Mouse (Mus musculus): ENCODE measurements around the gene Myo15b.

Gene Myo15b

GRCm38 (mm10) chr11:115876438-115876837, 18.2 kb downstream of the Myo15b start:
- no peak for DNase-seq

- no peak for DNase-seq
Measured at GRCm38 (mm10) chr11:115877174-115877755, 19.1 kb downstream of the Myo15b start.

DNA sequence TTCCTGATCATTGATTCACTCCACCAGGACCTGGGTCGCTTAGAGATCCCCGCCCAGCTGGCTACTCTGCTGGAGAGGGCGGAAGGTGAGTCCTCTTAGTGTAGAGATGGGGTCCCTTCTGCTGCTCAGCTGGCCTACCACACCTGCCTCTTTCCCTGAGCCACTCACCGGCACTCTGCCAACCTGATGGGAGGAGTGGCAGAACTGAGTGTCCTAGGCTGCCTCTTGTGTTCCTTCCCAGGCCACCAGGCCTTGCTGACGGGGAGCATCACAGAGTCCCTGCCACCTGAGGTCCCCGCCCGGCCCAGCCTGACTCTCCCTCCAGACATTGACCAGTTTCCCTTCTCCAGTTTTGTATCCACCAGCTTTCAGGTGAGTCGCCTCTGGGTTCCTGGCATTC, 19.9 kb downstream of the Myo15b start:
- DNase-seq = no peak

DNA sequence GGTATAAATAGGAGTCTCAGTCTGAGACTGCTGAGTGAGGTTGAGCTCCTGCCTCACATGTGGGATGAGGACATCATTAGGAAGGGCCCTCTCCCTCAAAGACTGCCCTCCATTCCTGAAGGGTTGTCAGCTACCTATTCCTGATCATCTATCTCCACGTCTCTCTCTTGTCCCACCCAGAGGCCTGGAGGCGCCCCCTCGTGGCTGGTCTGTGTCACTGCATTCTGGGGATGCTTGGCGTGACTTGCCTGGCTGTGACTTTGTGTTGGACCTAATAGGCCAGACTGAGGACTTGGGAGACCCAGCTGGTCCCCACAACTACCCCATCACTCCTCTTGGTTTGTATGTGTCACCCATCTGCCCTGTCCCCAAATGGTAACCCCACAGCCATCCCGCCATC, 22.8 kb downstream of the Myo15b start:
- DNase-seq = no peak

DNA sequence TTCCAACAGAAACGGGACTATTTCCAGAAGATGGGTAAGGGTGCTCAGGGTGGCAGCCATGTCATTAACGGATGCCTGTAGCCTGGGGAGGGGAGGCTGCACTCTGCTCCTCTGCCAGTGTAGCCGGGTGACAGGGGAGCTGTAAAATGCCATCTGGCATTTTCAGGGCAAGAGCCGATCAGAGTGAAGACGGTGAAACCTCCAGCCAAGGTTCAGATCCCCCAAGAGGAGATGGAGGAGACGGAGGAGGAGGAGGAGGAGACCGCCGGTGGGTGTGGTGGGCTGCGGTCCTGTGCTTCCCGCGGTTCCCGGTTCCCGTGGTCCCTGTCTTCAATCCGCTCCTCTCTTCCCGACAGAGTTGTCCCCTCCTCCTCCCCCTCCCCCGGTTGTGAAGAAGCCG, 25.0 kb downstream of the Myo15b start:
- no peak for DNase-seq

DNA sequence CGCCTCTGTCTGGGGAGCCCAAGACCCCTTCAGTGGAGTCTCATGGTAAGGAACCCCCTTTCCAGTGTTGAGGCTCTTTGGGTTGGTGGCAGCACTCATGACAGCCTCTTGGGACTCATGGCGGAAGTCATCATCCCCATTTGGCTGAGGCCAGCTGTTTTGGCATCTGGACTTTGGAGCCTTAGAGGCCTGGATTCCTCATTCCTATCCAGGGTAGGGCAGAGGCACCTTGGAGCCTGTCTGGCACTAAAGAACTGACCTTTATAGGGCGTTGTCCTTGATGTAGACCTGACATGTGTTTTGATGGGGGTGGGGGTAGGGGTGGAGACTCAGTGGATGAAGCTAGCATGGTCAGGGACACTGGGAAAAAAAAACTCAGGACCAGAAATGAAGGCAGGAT, 26.2 kb downstream of the Myo15b start:
- DNase-seq = no peak

DNA sequence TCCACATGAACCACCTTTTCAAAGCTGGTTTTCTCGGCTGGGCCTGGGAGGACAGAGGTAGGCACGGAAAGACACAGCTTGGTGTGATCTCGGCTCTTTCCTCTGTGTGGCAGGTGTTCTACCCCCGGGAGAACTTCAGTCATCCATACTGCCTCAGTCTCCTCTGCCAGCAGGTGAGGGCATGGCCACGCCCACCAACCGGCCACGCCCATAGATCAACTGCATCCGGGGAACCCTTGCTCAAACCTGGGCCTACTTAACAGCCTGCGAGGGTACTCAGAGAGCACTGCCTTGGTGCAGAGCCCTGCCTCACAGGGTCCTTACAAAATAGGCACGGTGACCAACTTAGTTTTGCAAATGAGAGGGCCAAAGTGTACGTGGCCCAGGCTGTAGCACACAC, 27.1 kb downstream of the Myo15b start:
- no peak for DNase-seq

DNA sequence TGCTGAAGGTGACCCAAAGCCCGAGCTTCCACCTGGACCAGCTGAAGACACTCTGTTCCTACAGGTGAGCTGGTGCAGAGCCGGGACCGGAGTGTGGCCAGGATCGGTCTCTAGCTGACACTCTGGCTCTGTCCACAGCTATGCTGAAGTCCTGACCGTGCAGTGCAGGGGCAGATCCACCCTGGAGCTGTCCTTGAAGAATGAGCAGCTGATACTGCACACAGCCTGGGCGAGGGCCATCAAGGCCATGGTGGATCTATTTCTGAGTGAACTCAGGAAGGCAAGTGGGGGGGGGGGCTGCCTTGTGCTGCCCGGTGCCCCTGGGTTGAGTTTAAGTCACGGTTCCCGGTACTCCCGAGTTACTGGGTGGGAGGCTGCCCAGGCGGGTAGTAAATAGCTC, 28.2 kb downstream of the Myo15b start:
- no peak for DNase-seq

- DNase-seq = no peak
Measured at GRCm38 (mm10) chr11:115888020-115888419, 29.8 kb downstream of the Myo15b start.

GRCm38 (mm10) chr11:115889159-115889558, 31.0 kb downstream of the Myo15b start:
- DNase-seq = no peak

DNA sequence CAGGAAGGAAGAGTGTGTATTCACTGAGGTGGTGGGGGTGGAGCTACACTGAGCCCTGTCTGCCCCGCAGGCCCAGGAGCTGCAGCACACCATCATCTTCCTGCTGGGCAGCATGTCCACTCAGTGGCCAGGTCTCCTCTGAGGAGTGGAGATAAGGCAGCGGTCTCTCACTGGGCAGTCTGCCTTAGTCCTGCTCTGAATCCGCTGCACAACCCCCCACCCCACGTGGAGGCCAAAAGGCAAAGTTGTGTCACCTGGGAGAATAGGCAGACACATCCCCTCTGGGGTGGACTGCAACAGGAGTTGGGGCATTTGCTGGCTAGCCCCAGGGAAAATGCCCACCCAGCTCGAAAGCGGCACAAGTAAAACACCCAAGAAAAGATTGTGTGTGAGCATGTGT, 34.0 kb downstream of the Myo15b start:
- DNase-seq = no peak

DNA sequence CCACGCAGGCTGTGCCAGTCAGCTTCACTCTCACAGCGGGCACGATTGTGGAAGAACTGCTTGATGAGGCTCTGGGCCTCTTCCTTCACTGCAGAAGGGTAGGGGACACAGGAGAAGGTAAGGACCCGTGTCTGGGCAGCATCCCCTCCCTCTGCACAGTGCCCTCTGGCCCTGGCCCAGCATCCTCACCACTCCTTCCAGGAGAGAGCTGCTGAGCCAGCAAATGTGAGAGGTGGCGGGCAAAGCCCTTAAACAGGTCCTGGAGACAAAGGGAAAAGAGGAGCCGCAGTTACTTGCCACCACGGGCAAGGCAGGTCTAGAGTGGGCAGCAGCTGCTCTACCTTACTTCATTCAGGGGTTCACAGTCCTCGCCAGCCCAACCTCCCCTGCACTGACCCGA, 34.9 kb downstream of the Myo15b start:
- DNase-seq = no peak

DNA sequence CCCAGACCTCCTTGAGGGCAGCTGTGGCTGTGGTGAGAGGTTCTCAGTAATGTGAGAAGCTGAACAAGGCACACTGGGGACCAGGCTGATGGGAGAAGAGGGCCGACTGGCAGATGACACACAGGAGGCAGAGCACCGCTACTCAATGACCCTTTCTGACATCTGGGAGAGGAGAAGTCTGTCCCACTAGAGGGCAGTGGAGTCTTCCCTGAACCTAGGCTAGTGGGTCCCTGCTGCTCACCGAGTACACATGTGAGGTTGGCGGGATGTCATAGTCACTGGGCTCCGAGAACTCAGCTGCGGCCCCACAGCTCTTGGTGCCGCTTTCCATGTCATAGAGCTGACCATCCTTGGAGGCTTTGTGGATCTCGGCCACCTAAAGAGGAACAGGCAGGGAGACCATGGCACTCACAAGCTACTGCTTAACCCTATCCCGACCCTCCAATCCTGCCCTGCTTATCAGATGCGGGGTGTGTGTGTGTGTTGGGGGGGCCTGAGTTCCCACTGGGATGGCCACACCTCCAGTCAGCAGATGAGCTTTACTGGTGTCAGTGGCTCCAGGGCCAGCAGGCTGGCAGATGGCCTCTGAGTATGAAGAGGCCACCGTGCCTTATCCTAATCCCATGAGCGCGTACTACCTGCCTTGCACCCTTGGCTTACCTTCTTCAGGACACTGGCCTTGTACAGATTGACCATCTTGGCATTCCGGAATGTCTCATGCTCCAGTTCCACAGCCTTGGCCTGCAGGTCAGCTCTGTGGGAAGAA, 36.7 kb downstream of the Myo15b start:
- DNase-seq = peak; percentile 43

DNA sequence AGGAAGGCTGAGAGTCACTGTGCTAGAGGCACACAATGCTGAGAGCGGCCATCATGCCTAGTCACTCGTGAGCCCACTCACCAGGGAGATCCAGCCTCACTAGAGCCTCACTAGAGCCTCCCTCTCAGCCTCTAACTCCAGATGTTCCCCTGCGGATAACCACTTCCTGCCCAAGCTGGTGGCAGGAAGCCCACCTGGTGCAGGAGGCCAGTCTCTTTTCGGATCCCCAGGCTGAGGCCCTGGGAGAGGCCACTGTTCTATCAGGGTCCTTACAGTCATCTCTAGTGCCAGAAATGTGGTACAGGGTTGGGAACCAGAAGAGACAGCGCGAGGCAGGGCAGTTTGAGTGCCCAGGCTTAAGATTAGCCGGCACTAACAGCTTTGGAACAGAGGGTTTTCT, 40.2 kb downstream of the Myo15b start:
- no peak for DNase-seq

- DNase-seq = peak; percentile 86
Measured at GRCm38 (mm10) chr11:115898886-115899285, 40.7 kb downstream of the Myo15b start.

GRCm38 (mm10) chr11:115899486-115900266, 41.5 kb downstream of the Myo15b start, which contains the start of gene Smim5:
Smim5 (plus strand) TSS chr11:115899966.
- DNase-seq = no peak

DNA sequence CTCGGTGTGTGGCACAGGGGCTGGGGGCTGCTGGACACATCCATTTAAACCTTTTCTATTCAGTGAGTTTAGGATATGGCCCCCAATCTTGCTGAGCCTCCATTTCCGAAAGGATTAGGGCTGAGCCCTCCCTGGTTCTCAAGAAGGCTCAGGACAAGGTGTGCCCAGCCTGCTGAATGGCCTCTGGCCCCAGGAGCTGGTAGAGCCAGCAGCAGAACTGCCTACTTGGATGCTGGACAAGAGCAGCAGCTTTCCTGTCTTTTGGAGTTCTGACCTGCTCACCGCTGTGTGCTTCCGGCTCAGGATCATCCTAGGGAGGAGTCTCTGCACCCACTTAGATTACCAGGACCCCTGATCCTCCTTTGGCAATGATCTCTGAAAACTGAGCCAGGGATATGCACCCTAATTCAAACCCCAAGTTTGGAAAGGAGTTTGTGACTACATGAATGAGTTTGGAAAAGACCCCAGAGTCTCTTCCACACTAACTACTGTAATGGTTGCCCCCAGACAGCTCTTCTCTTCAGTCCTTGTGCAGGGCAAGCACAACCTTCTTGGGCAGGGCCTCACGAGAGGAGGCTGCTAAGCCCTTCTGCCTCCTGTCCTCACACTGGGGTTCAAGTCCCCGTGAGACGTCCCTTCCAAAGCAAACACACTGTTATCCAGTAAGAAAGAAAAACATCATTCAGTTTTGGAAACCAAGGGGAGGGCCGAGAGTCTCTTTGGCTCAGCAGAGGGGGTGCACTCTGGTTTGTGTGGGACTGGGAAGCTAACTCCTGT, 42.5 kb downstream of the Myo15b start:
- no peak for DNase-seq

GRCm38 (mm10) chr11:115901338-115902161, 43.3 kb downstream of the Myo15b start:
- no peak for DNase-seq

- no peak for DNase-seq
Measured at GRCm38 (mm10) chr11:115902177-115902576, 44.0 kb downstream of the Myo15b start.

DNA sequence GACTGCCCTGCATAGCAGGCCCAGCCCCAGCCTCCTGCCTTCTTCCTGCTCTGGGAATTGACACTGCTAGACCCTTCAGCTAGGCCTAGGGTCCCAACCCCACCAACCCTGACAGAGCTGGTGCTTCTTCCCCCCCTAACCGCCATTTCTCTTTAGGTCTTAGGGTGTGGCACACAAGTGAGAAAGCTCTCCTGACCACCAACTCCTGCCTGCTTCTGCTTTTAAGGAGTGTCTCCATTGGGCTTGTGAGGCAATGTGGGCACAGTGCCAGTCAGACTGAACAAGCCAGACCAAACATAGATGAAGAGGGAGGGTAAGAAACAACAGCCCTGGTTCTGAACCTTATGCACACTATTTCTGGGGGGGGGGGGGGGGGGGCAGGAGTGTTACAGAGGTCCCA, 44.6 kb downstream of the Myo15b start:
- DNase-seq = no peak

DNA sequence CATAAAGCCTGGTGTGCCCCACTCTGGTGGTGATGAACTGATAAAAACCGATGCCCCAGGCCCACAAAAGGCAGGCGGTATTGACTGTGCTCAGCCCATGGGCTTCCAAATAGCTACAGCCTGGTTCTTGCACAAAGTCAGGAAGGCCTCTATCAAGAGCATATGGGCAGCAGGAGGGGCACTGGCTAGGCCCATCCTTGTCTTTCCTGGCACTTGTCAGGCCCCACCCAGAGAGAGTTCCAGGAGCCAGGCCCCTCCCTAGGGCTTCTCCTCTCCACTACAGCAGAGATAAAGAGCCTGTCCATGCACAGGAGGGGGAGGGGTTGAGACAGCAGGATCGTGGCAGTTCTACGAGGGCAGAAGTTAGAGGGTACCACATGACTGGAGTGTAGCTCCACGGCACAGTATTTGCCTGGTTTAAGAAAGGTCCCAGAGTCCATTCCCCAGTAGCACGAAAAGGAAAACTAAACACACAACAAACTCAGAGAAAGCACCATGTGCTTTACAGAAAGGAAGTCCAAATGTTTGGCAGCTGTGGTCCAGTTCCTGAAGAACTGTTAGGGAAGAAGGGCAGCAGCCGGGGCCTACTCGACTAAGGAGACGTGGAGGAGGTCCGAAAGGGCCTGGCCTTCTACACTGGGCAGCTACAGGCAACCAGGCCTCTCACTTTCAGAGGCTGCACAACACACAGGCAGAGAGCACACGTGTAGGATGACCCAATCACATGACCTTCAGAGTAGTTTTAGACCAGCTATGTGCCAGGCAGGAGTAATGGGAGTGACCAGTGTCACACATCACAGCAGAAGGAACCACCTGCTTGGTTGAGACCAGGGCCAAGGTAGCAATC, 45.4 kb downstream of the Myo15b start:
- no peak for DNase-seq
